Mouse (Mus musculus) G1E-ER4 (cell line): Measurements from ENCODE around the gene Unc13a. TPM values are rescaled to one million over a fixed set of nuclear protein-coding genes. Genes with fewer than 3 reads are reported as not detected.

Source experiments
- GATA1 ChIP-seq: IDR thresholded peaks from one replicate; pipeline ENCODE4 v1.8.0; 2012; ENCODE audit warnings: low read length, inconsistent platforms
- polyA plus RNA-seq: library from polyadenylated mRNA; stranded (reverse); fragments of >175 nt; gene quantifications from 2 replicates; pipeline ENCODE4 v1.2.3, GENCODE M21; 2012

The Unc13a gene
- polyA plus RNA-seq, 1 experiment, result 0.41 TPM

- TF ChIP-seq GATA1, result no peak
Measured at GRCm38 (mm10) chr8:71625088-71625487, 46.5 kb downstream of the Unc13a start.

GRCm38 (mm10) chr8:71619786-71620185, 51.8 kb downstream of the Unc13a start:
- no peak for TF ChIP-seq GATA1

DNA sequence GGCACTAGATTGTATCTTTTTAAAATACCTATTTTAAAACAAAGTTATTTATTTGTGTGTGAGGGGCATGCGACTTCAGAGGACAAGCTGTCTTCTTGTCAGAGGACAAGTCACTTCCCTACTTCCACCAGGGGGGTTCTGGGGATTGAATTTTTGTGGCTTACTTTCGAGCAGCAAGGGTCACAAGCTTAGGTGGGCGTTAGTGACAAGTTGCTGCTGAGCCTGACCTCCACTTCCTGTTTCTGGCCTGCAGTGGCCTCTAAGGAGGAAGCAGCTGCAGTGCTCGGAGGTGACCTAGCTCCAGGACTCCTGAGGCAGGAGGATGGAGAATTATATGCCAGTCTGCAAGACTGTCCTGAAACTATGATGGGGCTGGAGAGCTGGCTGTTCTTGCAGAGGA, 58.1 kb downstream of the Unc13a start:
- TF ChIP-seq GATA1, result no peak

- no peak for TF ChIP-seq GATA1
Measured at GRCm38 (mm10) chr8:71612141-71612540, 59.4 kb downstream of the Unc13a start.

DNA sequence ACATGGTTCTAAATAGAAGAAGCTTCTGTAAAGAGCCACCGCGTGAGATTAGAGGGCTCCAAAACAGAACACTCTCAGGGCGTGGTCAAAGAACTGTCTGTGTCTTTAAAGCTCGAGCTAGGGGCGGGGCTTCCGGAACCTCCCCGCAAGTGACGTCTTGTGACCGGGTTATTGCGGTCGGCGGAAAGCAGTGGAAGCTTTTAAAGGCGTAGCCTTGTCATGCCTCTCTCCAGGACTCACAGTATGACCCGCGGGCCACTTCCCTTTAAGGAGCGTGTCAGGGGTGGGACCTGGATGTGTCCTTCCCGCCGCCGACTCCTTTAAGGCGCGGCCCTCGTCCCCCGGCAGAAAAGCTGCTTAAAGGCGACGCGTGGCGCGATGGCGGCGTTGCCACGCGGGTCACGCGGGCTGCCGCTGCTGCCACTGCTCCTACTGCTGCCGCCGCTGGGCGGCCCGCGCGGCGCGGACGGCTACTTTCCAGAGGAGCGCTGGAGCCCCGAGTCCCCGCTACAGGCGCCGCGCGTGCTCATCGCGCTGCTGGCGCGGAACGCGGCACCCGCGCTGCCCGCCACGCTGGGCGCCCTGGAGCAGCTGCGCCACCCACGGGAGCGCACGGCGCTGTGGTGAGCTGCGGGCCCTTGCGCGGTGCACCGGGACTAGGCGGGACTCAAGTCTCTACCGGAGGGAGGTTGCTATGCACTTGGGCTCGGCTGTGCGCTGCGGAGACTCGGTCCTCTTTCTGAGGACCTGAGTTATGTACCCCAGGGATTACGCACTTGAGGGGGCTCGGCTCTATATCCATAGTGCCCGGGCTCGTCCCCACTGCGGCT, 60.5 kb downstream of the Unc13a start, which contains the start of gene Colgalt1:
TSS of gene Colgalt1 (plus strand) at position 177 of the 830 bp plus-strand sequence.
- TF ChIP-seq GATA1, result no peak

DNA sequence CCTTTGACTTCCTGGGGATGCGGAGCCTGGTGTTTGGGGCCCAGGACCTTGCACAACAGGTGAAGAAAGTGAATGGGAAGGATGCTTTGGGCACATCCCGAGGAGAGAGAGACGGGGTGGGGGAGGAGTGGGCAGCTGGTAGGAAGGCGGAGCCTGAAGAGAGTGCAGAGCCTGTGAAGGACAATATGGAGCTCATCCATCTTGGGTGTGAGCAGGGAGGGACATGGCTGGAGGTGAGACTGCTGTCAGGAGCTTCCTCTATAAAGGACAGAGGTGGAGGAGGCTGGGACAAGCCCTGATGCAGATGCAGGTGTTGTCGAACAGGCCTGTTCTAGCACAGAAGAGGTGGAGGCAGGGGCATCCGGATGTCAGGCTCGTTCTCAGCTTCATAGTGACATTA, 67.5 kb downstream of the Unc13a start:
- no peak for TF ChIP-seq GATA1

- TF ChIP-seq GATA1, result no peak
Measured at GRCm38 (mm10) chr8:71602666-71603334, 68.8 kb downstream of the Unc13a start.

DNA sequence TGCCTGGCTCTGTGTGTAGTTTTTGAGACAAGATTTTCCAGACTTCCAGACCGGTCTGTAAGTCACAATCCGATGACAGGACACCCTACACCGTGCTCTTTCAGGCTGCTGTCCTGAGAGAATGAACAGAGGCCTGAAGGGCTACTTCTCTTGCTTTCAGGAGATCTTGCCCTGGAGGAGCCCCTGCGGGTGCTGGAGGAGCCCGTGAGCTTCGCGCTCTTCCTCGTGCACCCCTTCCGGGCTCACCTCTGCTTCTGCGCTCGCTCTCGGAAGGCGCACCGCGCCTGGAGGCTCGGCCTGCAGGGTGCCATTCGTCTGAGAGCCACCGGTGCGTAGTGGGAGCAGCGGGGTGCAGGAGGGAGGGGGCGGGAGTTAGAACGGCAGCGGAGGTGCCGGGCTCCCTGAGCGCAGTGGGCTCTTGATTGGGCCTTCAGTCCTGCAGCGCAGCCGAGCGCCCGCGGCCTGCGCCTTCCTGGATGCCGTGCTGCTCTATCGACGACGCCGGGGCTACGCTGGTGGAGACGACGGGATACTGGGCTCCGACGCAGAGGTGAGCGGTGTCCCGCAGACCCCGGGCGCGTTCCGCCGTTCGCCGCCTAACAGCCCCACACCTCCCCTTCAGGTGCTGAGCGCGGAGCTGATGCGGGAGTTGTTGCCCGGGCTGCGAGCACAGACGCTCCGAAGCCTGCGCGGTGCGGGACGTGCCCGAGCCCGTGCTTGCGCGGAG, 69.5 kb downstream of the Unc13a start:
- no peak for TF ChIP-seq GATA1

DNA sequence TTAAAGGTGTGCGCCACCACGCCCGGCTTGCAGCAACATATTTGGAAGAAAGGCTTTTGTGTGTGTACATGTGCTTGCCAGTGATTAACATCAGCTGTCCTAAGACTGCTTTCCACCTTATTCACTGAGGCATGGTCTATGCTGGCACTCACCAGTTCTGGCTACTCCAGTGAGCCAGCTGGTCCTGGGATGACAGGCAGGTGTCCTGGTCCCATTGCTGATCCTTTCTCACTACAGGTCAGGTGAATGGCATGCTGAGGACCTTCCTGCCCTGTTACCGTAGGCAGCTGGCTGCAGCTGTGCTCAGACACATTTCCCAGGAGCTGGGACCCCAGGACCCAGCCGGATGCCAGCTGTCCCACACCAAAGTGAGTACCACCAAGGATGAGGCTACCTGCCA, 72.7 kb downstream of the Unc13a start:
- TF ChIP-seq GATA1, result no peak

DNA sequence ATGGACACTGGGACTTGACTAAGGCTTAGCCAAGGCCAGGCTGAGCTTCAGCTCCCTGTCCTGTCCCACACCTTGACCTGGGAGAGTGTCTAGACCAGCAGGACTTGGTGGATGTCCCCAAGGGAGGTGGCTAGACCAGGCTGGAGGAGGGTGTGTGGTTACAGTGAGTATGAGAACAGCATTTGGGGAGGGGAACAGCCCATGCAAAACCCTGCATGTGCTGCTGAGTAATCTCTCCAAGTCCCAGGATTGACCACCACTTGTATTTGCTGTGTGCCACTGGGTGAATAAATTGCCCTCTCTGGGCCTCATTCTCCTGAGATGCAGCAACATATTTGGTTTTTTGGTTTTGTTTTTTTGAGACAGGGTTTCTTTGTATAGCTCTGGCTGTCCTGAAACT, 73.2 kb downstream of the Unc13a start:
- no peak for TF ChIP-seq GATA1

DNA sequence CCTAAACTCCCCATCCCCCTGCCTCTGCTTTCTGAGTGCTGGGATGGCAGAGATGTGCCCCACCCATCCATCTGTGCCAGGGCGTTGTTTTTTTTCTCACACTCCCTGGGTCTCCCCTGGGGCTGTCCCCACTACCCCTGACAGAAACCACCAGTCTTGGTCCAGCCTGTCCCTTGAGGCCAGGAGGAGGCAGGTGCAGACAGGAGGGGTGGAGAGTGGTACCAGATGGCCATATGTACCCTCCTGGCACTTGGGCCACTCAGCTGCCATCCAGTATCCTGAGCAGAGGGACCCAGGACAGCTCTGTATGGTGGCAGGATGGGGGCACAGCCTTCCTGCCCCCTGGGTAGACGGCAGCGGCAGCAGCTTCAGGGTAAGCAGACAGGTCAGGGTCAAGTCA, 74.1 kb downstream of the Unc13a start, which contains the start of gene Fam129c:
TSS of gene Fam129c (plus strand) at position 198 of the 400 bp plus-strand sequence.
- no peak for TF ChIP-seq GATA1

DNA sequence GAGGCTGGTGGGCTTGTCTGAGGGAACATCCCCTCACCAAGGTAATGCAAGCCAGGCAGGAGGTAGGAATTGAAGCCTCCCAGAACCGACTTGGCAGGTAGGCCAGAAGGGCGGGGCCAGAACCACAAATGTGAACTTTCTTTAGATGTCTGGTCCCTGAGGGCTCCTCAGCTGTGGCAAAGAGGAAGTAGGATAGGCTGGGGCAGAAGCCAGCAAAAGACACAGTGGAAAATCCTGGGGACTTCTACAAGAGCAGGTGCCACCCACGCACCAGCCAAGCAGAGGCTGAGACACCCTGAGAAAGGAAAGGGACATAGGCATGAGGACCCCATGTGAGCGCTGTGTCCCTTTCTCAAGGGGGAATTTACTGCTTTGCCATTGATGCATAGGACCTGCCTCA, 74.8 kb downstream of the Unc13a start:
- TF ChIP-seq GATA1, result no peak

DNA sequence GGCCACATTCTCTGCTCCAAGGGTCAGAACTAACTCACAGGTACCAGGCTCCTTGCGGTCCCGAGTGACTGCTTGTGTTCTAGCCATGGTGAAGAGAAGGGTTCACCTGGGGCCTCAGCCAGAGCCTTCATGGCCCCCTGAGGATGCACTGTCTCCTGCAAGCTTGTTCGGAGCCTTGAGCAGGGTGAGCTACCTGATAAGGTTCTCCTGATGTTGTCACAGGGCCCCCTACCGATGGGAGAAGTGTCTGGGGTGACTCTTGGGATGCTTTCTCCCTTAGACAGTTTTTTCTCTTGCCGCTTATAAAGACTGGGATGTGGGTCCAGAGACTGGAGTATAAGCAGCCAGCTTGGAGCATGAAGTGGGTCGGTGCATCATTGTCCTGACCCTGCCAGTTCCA, 75.2 kb downstream of the Unc13a start:
- no peak for TF ChIP-seq GATA1

DNA sequence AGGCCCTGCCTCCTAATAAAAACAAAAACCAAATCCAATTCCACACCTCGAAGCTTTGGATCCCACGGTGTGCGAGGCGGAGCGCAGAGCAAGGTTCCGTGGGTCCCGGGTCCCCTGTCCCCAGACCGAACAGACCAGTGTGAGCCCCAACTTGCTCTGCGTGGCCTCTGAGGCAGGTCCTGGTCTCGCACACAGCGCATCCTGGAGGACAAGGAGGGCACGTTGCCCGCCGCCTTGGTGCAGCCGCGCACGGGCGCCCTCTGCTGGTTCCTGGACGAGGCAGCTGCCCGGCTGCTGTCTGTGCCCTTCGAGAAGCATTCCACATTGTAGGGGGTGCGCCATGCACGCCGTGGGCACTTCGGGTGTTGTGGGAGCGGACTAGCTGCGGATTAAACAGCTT, 75.7 kb downstream of the Unc13a start:
- TF ChIP-seq GATA1, result no peak

- no peak for TF ChIP-seq GATA1
Measured at GRCm38 (mm10) chr8:71594324-71594722, 77.2 kb downstream of the Unc13a start.
